Mouse (Mus musculus): ENCODE results near the gene Gm14139. TPM values are rescaled to one million over a fixed set of nuclear protein-coding genes. Genes with fewer than 3 reads are reported as not detected.
"Not testable (repeated sequence)": the region's sequence is repeated elsewhere in the genome, so short reads cannot be mapped to it uniquely, and the experiment has no call there.

Gm14139 gene
- polyA plus RNA-seq (2017; shearing (Covaris generic)), result under 1 TPM; 0.28 to 0.62 TPM

- ATAC-seq, result peak; percentile 66
Measured at GRCm38 (mm10) chr2:150181570-150181999, at the start of gene Gm14139. Gene Gm14139 (plus strand): TSS chr2:150181755.

GRCm38 (mm10) chr2:150132002-150132401, 49.6 kb upstream of the Gm14139 start:
- ATAC-seq, result not testable (repeated sequence)

- no peak for ATAC-seq
Measured at GRCm38 (mm10) chr2:150132773-150133172, 48.8 kb upstream of the Gm14139 start.

DNA sequence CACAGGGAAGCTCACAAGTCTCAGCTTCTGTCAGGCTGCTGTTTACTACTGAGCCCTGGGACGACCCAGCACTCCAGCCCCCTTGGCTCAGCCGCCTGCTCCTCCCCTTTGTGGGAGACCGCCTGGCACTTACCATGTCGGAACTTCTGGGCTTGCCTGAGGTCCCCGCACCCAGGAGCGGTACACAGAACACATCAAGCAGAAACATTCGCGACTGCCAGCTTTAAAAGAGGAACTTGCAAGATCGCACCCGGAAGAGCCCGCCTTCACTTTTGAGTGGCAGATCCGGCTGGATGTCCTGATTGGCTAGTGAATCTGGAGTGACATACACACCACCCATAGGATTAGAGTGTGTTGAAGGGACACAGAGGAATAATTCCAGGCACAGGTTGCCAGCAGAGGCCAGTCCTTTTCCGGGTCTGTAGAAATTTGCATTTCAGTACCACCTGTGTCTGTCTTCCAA, 45.1 kb upstream of the Gm14139 start, which contains the start of gene Zfp120:
Gene Zfp120, minus strand, starts transcription at position 274 of the 463 bp plus-strand sequence.
- peak; percentile 98 for ATAC-seq

GRCm38 (mm10) chr2:150166703-150167102, 14.9 kb upstream of the Gm14139 start:
- ATAC-seq, result no peak

DNA sequence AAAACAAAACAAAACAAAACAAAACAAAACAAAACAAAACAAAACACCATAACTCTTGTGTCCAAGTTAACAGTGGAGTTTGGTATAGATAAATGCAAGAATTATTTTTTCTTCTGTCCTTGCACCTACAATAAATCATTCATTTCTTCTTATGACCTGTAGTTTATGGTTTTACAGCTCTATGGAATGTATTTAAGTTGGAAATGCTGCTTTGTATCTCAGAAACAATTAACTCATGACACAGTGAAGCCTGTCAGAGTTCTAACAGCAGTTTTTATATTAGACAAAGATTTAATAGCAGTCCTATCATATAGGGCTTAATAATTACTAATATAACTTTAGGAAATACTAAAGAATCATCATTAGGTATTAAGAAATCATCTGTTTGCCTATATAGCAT, 7.7 kb upstream of the Gm14139 start:
- ATAC-seq, result no peak

DNA sequence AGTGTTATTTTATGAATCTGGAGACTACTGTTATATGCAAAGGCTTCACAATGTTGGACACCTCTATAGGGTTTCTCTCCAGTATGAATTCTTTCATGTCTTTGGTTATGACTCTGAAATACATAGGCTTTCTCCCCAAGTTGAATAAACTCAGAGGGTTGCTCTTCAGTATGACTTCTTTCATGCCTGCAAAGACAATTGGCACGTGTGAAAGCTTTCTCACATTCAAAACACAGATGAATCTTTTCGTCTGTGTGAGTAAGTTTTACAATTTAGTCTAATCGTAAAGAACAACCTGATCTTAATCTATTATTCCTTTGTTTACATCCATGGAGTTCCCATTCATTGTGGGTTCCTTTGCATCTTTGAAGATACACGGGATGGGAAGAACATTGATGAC, 2.0 kb upstream of the Gm14139 start, which contains the start of gene Gm10770:
Gene Gm10770, minus strand, starts transcription at position 101 of the 400 bp plus-strand sequence.
- not testable (repeated sequence) for ATAC-seq

- ATAC-seq, result not testable (repeated sequence)
Measured at GRCm38 (mm10) chr2:150181046-150181445, 509 bp upstream of the Gm14139 start.

GRCm38 (mm10) chr2:150217600-150218362, 36.2 kb downstream of the Gm14139 start, which contains the start of gene Zfp937:
Gene Zfp937 (plus strand): TSS chr2:150218073.
- peak; percentile 98 for ATAC-seq

DNA sequence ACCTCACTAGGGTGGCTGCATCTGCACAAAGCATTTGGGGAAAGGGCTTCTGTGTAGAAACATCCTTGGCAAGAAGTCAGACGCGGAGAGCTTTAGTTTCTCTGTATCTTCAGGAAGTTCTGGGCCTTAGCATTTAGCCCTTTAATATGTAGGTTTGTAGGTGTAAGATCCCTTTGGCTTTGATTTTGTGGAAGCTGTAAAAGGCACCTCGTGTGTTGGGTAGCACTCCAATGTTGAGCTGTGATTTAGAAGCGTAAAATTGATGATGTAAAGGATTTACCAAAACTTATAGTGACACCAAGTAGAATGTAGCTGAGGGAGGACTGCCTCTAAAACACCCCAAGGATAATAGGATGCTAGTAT, 36.8 kb downstream of the Gm14139 start:
- peak; percentile 10 for ATAC-seq

DNA sequence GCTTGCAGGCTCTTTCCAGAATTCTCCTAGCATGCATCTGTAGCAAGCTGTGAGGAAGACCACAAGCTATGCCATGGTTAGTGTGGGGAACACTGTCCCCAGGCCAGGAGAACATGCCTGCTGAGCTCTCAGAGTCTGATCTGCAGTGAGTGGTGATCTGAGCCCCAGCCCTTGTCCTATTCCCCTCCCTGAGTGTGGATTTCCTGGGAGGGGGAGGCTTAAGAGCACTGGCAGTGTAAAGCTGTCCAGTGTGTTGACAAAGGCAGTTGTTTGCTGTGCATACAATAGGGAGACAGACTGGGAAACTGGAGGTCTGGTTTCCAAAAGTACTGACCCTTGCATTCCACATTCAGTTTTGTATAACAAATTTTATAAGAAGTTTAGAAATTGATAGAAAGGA, 41.7 kb downstream of the Gm14139 start:
- ATAC-seq, result not testable (repeated sequence)

Other genes with a start within 250 kb of the Gm14139 start
- 10 to 100 TPM; 31.3 to 33.4 TPM for gene Zfp120, start 45.0 kb upstream of the Gm14139 start, polyA plus RNA-seq (2017; shearing (Covaris generic))
- gene Gm10770, start 2.1 kb upstream of the Gm14139 start, polyA plus RNA-seq (2017; shearing (Covaris generic)), result not detected
- 10 to 100 TPM; 12.6 to 17.7 TPM for gene Zfp937, start 36.3 kb downstream of the Gm14139 start, polyA plus RNA-seq (2017; shearing (Covaris generic))
- 10 to 100 TPM; 16.3 to 18.4 TPM for gene Gm21994, start 73.8 kb downstream of the Gm14139 start, polyA plus RNA-seq (2017; shearing (Covaris generic))
- not detected for gene Gm14124, start 75.8 kb downstream of the Gm14139 start, polyA plus RNA-seq (2017; shearing (Covaris generic))
- gene Gm10130, start 141.9 kb downstream of the Gm14139 start, polyA plus RNA-seq (2017; shearing (Covaris generic)), result 10 to 100 TPM in 1 of 2 experiments, 1 to 10 TPM in 1; 6.7 to 15.5 TPM
- 1 to 10 TPM; 3.5 to 7.5 TPM for gene 3300002I08Rik, start 181.0 kb downstream of the Gm14139 start, polyA plus RNA-seq (2017; shearing (Covaris generic))

Measured in activated CD4-positive, CD25-positive, alpha-beta regulatory T cell, adult 4 months (primary cell).